Mouse (Mus musculus) layer of hippocampus, adult 9-10 months (tissue): ENCODE data around the gene Slco6c1.

Experiments used
- DNase-seq: peaks from one replicate; pipeline ENCODE4 v3.0.0; 2022; ENCODE audit warnings: low spot score

Slco6c1 gene

GRCm38 (mm10) chr1:97128201-97128600 lies at the start of gene Slco6c1:
TSS of gene Slco6c1 (minus strand) at chr1:97128301.
- DNase-seq: no peak

- no peak for DNase-seq
Measured at GRCm38 (mm10) chr1:97038982-97039381, 89.1 kb downstream of the Slco6c1 start.

GRCm38 (mm10) chr1:97038548-97038947 lies 89.6 kb downstream of the Slco6c1 start:
- DNase-seq: peak; percentile 29

- DNase-seq: no peak
Measured at GRCm38 (mm10) chr1:97037955-97038354, 90.1 kb downstream of the Slco6c1 start.

GRCm38 (mm10) chr1:97021388-97021787 lies 106.7 kb downstream of the Slco6c1 start:
- DNase-seq: no peak

GRCm38 (mm10) chr1:97019404-97019803 lies 108.7 kb downstream of the Slco6c1 start:
- no peak for DNase-seq

- DNase-seq: peak; percentile 70
Measured at GRCm38 (mm10) chr1:97018978-97019377, 109.1 kb downstream of the Slco6c1 start.
